Mouse (Mus musculus) megakaryocyte, embryonic 14.5 days (primary cell): ENCODE data around the gene Slc25a12.

Experiments used
- FLI1 ChIP-seq: IDR thresholded peaks from 2 replicates; pipeline ENCODE4 v1.6.1; 2012; ENCODE audit warnings: low read length, inconsistent platforms, mixed read lengths
- GATA1 ChIP-seq: IDR thresholded peaks from 3 replicates; pipeline ENCODE4 v1.6.1; 2012; ENCODE audit warnings: mixed read lengths, low read length, inconsistent platforms, borderline replicate concordance

GRCm38 (mm10) chr2:71314080-71314479 lies 53.5 kb downstream of the Slc25a12 start:
- TF ChIP-seq GATA1 (no peak), FLI1 (no peak)
